Mouse (Mus musculus) liver, postnatal 0 days (tissue): Measurements from ENCODE around the gene C2.

Experiments used
- CTCF ChIP-seq: sonication (generic); IDR thresholded peaks from 2 replicates; pipeline ENCODE4 v1.5.1; 2016; ENCODE audit warnings: antibody characterized with exemption, low read depth
- EP300 ChIP-seq: IDR thresholded peaks from 2 replicates; pipeline ENCODE4 v1.6.1; 2016; ENCODE audit warnings: antibody characterized with exemption, low read depth, mild to moderate bottlenecking

- TF ChIP-seq CTCF (no peak), EP300 (no peak)
Measured at GRCm38 (mm10) chr17:34917188-34917587, 19.1 kb upstream of the C2 start.
